Mouse (Mus musculus) left cerebral cortex, postnatal 36 days (tissue): ENCODE results near the gene Slc13a5. TPM values are rescaled to one million over a fixed set of nuclear protein-coding genes. Genes with fewer than 3 reads are reported as not detected.
A peak's percentile ranks its signal among the peaks of the same experiment; 100 is the strongest.

Experiments used
- DNase-seq, 2 experiments: peaks; one replicate each; pipeline ENCODE4 v3.0.0; 2021 to 2022; ENCODE audit warnings: low spot score in 2 of 2, mixed read lengths in 1 of 2
- intact Hi-C: fragments of 180-260 bp; cut with DNase I; formaldehyde crosslinking; loops from one replicate; pipeline ENCODE4 v1.15.1; 2025
- total RNA-seq, 2 experiments: library from RNA; stranded (reverse); gene quantifications; 2 replicates each; pipeline ENCODE4 v1.2.3; 2021

Slc13a5 gene
- total RNA-seq, 2 experiments from 2014 or later, result 14.2 to 21.9 TPM

- intact Hi-C loops, result no loop called here
- peak; percentile 94 to 95 for DNase-seq
These were observed 52.2 kb downstream of the Slc13a5 start for GRCm38 (mm10) chr11:72214591-72215409.

- DNase-seq, result no peak
- intact Hi-C loops, result loop anchor here (5.0 kb wide), 1 partner anchor 156 kb away; no protein-coding TSS in a partner anchor
These were observed 59.1 kb downstream of the Slc13a5 start for GRCm38 (mm10) chr11:72207834-72208377.

- DNase-seq, result peak; percentile 91 to 92
- intact Hi-C loops, result loop anchor here (5.0 kb wide), 1 partner anchor 155 kb away; no protein-coding TSS in a partner anchor
These were observed 59.7 kb downstream of the Slc13a5 start, which contains the start of the genes 4933427D14Rik and Txndc17 for GRCm38 (mm10) chr11:72207204-72207833. Gene 4933427D14Rik, minus strand, starts transcription at chr11:72207459. Gene Txndc17, plus strand, starts transcription at chr11:72207547.

GRCm38 (mm10) chr11:72206341-72207203 is 60.5 kb downstream of the Slc13a5 start, which contains the start of gene Gm43951:
Gene Gm43951, minus strand, starts transcription at chr11:72206840.
- intact Hi-C loops, result loop anchor here (5.0 kb wide), 1 partner anchor 154 kb away; no protein-coding TSS in a partner anchor
- peak; percentile 44 to 53 for DNase-seq

DNA sequence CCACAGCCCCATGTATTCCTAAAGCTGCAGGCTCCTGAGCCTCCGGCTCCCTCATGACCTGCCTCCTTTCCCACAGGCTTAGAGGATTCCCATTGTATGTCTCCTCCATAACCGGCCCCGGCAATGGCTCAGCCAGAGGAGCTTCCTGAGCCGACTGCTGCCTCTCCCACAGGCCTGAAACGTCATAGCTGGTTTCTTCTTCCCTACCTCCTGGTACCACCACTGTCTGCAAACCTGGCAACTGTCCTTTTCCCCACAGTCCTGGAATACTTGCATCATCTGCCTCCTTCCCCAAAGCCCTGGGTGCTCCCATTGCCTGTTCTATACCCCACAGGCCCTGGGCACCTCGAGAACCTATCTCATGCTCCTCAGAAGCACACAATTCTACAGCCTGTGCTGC is 61.8 kb downstream of the Slc13a5 start:
- DNase-seq, result no peak
- intact Hi-C loops, result loop anchor here (5.0 kb wide), 1 partner anchor 153 kb away; no protein-coding TSS in a partner anchor

- intact Hi-C loops, result no loop called here
- DNase-seq, result no peak
These were observed 63.6 kb downstream of the Slc13a5 start for GRCm38 (mm10) chr11:72203440-72203839.

DNA sequence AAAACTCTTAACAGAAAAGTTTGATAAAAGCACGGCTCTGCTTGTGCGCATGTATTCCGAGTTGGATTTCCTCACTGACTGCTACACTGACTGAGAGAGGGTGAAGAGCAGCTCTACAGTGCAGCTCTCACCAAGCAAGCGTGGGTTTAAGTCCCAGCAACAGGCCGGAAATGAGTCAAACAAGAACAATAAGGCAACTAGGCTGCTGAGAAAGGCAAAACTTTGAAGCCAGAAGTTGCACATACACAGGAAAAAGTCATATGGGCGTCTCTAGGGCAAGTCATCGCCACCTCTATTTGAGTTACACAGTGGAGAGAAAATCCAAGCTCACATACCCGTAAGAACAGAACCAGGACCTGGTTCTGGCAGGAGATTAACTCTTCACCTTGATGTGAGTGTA is 70.5 kb downstream of the Slc13a5 start:
- intact Hi-C loops, result no loop called here
- DNase-seq, result no peak

DNA sequence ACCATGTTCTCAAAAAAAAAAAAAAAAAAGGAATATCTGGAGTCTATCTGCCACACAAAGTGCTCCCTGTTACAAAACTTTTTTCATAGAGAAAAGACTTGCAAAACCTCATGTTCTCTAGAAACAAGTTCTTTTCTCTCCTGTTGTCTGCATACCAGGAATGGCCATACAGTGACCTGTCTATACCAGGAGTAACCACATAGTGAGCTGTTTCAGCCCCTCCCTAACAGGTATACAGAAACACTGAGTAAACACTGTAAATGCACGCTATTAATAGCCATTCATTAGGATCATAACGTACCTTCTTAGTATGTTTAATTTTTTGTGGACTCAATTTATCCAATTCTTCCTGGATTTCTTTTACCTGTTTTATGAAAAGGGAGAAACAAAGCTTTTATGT is 72.8 kb downstream of the Slc13a5 start:
- no peak for DNase-seq
- intact Hi-C loops, result no loop called here

Other genes starting within 250 kb of the Slc13a5 start
- not detected for gene Aipl1, start 229.7 kb downstream of the Slc13a5 start, total RNA-seq
- 1 to 10 TPM in 1 of 2 experiments, under 1 TPM in 1; 0.43 to 1.1 TPM for gene Pimreg, start 225.2 kb downstream of the Slc13a5 start, total RNA-seq
- 10 to 100 TPM; 74.9 to 83.2 TPM for gene Pitpnm3, start 131.4 kb downstream of the Slc13a5 start, total RNA-seq
- 10 to 100 TPM in 1 of 2 experiments, 1 to 10 TPM in 1; 9.1 to 15.4 TPM for gene Gm43951, start 60.4 kb downstream of the Slc13a5 start, total RNA-seq
- gene 4933427D14Rik, start 59.8 kb downstream of the Slc13a5 start, total RNA-seq, result 10 to 100 TPM; 26.1 to 39.9 TPM
- gene Txndc17, start 59.7 kb downstream of the Slc13a5 start, total RNA-seq, result 10 to 100 TPM; 31.0 to 31.3 TPM
- 10 to 100 TPM; 15.5 to 16.7 TPM for gene Med31, start 51.6 kb downstream of the Slc13a5 start, total RNA-seq
- 1 to 10 TPM; 6.2 to 6.6 TPM for gene Xaf1, start 34.4 kb upstream of the Slc13a5 start, total RNA-seq
- not detected for gene Fbxo39, start 47.2 kb upstream of the Slc13a5 start, total RNA-seq
- 1 to 10 TPM; 2.2 to 2.9 TPM for gene Tekt1, start 95.2 kb upstream of the Slc13a5 start, total RNA-seq
- 1 to 10 TPM in 1 of 2 experiments, under 1 TPM in 1; 0.68 to 1.5 TPM for gene Smtnl2, start 144.5 kb upstream of the Slc13a5 start, total RNA-seq
- gene Ggt6, start 168.3 kb upstream of the Slc13a5 start, total RNA-seq, result under 1 TPM in 1 of 2 experiments, not detected in 1; 0.29 TPM
- 10 to 100 TPM; 42.8 to 50.2 TPM for gene Mybbp1a, start 174.1 kb upstream of the Slc13a5 start, total RNA-seq
- 10 to 100 TPM; 53.6 to 69.9 TPM for gene Spns2, start 222.7 kb upstream of the Slc13a5 start, total RNA-seq